Mouse (Mus musculus): ENCODE results near the gene Esr2. TPM values are rescaled to one million over a fixed set of nuclear protein-coding genes. Genes with fewer than 3 reads are reported as not detected.
"Not testable (repeated sequence)": the region's sequence is repeated elsewhere in the genome, so short reads cannot be mapped to it uniquely, and the experiment has no call there.

Gene Esr2
- polyA plus RNA-seq, 1 experiment = 0.07 TPM

GRCm38 (mm10) chr12:76136701-76137100 lies 40.4 kb downstream of the Esr2 start:
- Histone ChIP-seq H3K27me3 (ENCODE audit: control insufficient read depth, insufficient read depth, low read length) (no peaks in the 10 kb centered on the region; the same call in 1 of the 2 replicates), H3K27ac (ENCODE audit: insufficient read depth, low read length) (no peak overlapping the region), H3K4me3 (replicated peaks; ENCODE audit: insufficient read depth, low read depth, low read length) (no peak overlapping the region), H3K4me1 (ENCODE audit: control insufficient read depth, insufficient read depth, low read length) (no peaks in the 10 kb centered on the region)
- WGBS = 27% methylated on average over 6 of the region's 6 CpGs
- TF ChIP-seq CTCF (IDR thresholded peaks at IDR 0.05; ENCODE audit: borderline replicate concordance, insufficient read depth, low read depth, low read length) (no peak), POLR2A (IDR thresholded peaks at IDR 0.05; ENCODE audit: borderline replicate concordance, insufficient read depth, low read length) (no peak)
- DNase-seq = no peak

GRCm38 (mm10) chr12:76133081-76133480 lies 44.0 kb downstream of the Esr2 start:
- 90% methylated on average over 9 of the region's 9 CpGs for WGBS
- H3K27ac ChIP-seq (ENCODE audit: insufficient read depth, low read length); H3K4me3 ChIP-seq (replicated peaks; ENCODE audit: insufficient read depth, low read depth, low read length); H3K4me1 ChIP-seq (ENCODE audit: control insufficient read depth, insufficient read depth, low read length); H3K27me3 ChIP-seq (ENCODE audit: control insufficient read depth, insufficient read depth, low read length); DNase-seq: not testable (repeated sequence)

GRCm38 (mm10) chr12:76132591-76132990 lies 44.5 kb downstream of the Esr2 start:
- no peak overlapping the region for H3K4me3 ChIP-seq (replicated peaks; ENCODE audit: insufficient read depth, low read depth, low read length)
- no peak for TF ChIP-seq POLR2A (IDR thresholded peaks at IDR 0.05; ENCODE audit: borderline replicate concordance, insufficient read depth, low read length)
- no peak for TF ChIP-seq CTCF (IDR thresholded peaks at IDR 0.05; ENCODE audit: borderline replicate concordance, insufficient read depth, low read depth, low read length)
- 92% methylated on average over 4 of the region's 4 CpGs for WGBS
- H3K27ac ChIP-seq (ENCODE audit: insufficient read depth, low read length) = no peak overlapping the region
- no peak for DNase-seq
- H3K27me3 ChIP-seq (ENCODE audit: control insufficient read depth, insufficient read depth, low read length) = no peaks in the 10 kb centered on the region; the same call in 1 of the 2 replicates
- H3K4me1 ChIP-seq (ENCODE audit: control insufficient read depth, insufficient read depth, low read length) = no peaks in the 10 kb centered on the region; the same call in 1 of the 2 replicates

GRCm38 (mm10) chr12:76130891-76131290 lies 46.2 kb downstream of the Esr2 start:
- no peak for TF ChIP-seq POLR2A (IDR thresholded peaks at IDR 0.05; ENCODE audit: borderline replicate concordance, insufficient read depth, low read length)
- TF ChIP-seq CTCF (IDR thresholded peaks at IDR 0.05; ENCODE audit: borderline replicate concordance, insufficient read depth, low read depth, low read length) = no peak
- Histone ChIP-seq H3K4me1 (ENCODE audit: control insufficient read depth, insufficient read depth, low read length) (no peaks in the 10 kb centered on the region; the same call in 1 of the 2 replicates), H3K27ac (ENCODE audit: insufficient read depth, low read length) (no peak overlapping the region), H3K27me3 (ENCODE audit: control insufficient read depth, insufficient read depth, low read length) (no peaks in the 10 kb centered on the region), H3K4me3 (replicated peaks; ENCODE audit: insufficient read depth, low read depth, low read length) (no peak overlapping the region)
- no peak for DNase-seq
- WGBS = 91% methylated on average over 6 of the region's 6 CpGs

GRCm38 (mm10) chr12:76130281-76130680 lies 46.8 kb downstream of the Esr2 start:
- TF ChIP-seq POLR2A (IDR thresholded peaks at IDR 0.05; ENCODE audit: borderline replicate concordance, insufficient read depth, low read length) (no peak), CTCF (IDR thresholded peaks at IDR 0.05; ENCODE audit: borderline replicate concordance, insufficient read depth, low read depth, low read length) (peak; percentile 81)
- WGBS = 28% methylated on average over 4 of the region's 4 CpGs
- H3K4me3 ChIP-seq (replicated peaks; ENCODE audit: insufficient read depth, low read depth, low read length) = no peak overlapping the region
- H3K27me3 ChIP-seq (ENCODE audit: control insufficient read depth, insufficient read depth, low read length) = no peaks in the 10 kb centered on the region
- H3K27ac ChIP-seq (ENCODE audit: insufficient read depth, low read length) = no peak overlapping the region
- no peaks in the 10 kb centered on the region; the same call in 1 of the 2 replicates for H3K4me1 ChIP-seq (ENCODE audit: control insufficient read depth, insufficient read depth, low read length)
- DNase-seq = peak; percentile 74 to 76

GRCm38 (mm10) chr12:76128831-76129230 lies 48.2 kb downstream of the Esr2 start:
- WGBS = 25% methylated on average over 10 of the region's 10 CpGs
- H3K4me3 ChIP-seq (replicated peaks; ENCODE audit: insufficient read depth, low read depth, low read length) = no peak overlapping the region
- DNase-seq = peak; percentile 71 to 77
- no peaks in the 10 kb centered on the region for H3K27me3 ChIP-seq (ENCODE audit: control insufficient read depth, insufficient read depth, low read length)
- no peak overlapping the region for H3K27ac ChIP-seq (ENCODE audit: insufficient read depth, low read length)
- H3K4me1 ChIP-seq (ENCODE audit: control insufficient read depth, insufficient read depth, low read length) = no peaks in the 10 kb centered on the region; the same call in 1 of the 2 replicates
- TF ChIP-seq CTCF (IDR thresholded peaks at IDR 0.05; ENCODE audit: borderline replicate concordance, insufficient read depth, low read depth, low read length) (no peak), POLR2A (IDR thresholded peaks at IDR 0.05; ENCODE audit: borderline replicate concordance, insufficient read depth, low read length) (no peak)

- no peak for TF ChIP-seq POLR2A (IDR thresholded peaks at IDR 0.05; ENCODE audit: borderline replicate concordance, insufficient read depth, low read length)
- TF ChIP-seq CTCF (IDR thresholded peaks at IDR 0.05; ENCODE audit: borderline replicate concordance, insufficient read depth, low read depth, low read length) = no peak
- no peak overlapping the region for H3K4me3 ChIP-seq (replicated peaks; ENCODE audit: insufficient read depth, low read depth, low read length)
- DNase-seq = no peak
- H3K27me3 ChIP-seq (ENCODE audit: control insufficient read depth, insufficient read depth, low read length) = no peaks in the 10 kb centered on the region
- no peaks in the 10 kb centered on the region; the same call in 1 of the 2 replicates for H3K4me1 ChIP-seq (ENCODE audit: control insufficient read depth, insufficient read depth, low read length)
- 84% methylated on average over 3 of the region's 3 CpGs for WGBS
- no peak overlapping the region for H3K27ac ChIP-seq (ENCODE audit: insufficient read depth, low read length)
These were observed 48.8 kb downstream of the Esr2 start for GRCm38 (mm10) chr12:76128306-76128705.

GRCm38 (mm10) chr12:76123223-76123622 lies 53.8 kb downstream of the Esr2 start:
- Histone ChIP-seq H3K27ac (ENCODE audit: insufficient read depth, low read length) (no peak overlapping the region), H3K4me3 (replicated peaks; ENCODE audit: insufficient read depth, low read depth, low read length) (no peak overlapping the region), H3K27me3 (ENCODE audit: control insufficient read depth, insufficient read depth, low read length) (no peaks in the 10 kb centered on the region), H3K4me1 (ENCODE audit: control insufficient read depth, insufficient read depth, low read length) (no peaks in the 10 kb centered on the region)
- TF ChIP-seq POLR2A (IDR thresholded peaks at IDR 0.05; ENCODE audit: borderline replicate concordance, insufficient read depth, low read length) = no peak
- TF ChIP-seq CTCF (IDR thresholded peaks at IDR 0.05; ENCODE audit: borderline replicate concordance, insufficient read depth, low read depth, low read length) = no peak
- 74% methylated on average over 6 of the region's 6 CpGs for WGBS
- no peak for DNase-seq

Data from cerebellum, adult 2 months (tissue).